Mouse (Mus musculus) midbrain, embryonic 10.5 days (tissue): ENCODE data around the gene Gm5416. TPM values are rescaled to one million over a fixed set of nuclear protein-coding genes. Genes with fewer than 3 reads are reported as not detected.
A peak's percentile ranks its signal among the peaks of the same experiment; 100 is the strongest.
"Not testable (repeated sequence)": the region's sequence is repeated elsewhere in the genome, so short reads cannot be mapped to it uniquely, and the experiment has no call there.

Source experiments
- DNase-seq: peaks from one replicate; pipeline ENCODE4 v3.0.0-alpha.2; 2017; ENCODE audit warnings: low spot score
- H3K27ac ChIP-seq: fragments of 300-500 bp; sonication (generic); replicated peaks from 2 replicates; pipeline ENCODE4 v1.5.1; 2016; ENCODE audit warnings: mild to moderate bottlenecking
- H3K27me3 ChIP-seq: fragments of 300-500 bp; sonication (generic); 2 replicates; pipeline ENCODE4 v1.6.1; 2016; ENCODE audit warnings: low read depth, mild to moderate bottlenecking; ENCODE audit not compliant: poor library complexity, severe bottlenecking
- H3K36me3 ChIP-seq: fragments of 300-500 bp; sonication (generic); 2 replicates; pipeline ENCODE4 v1.6.1; 2016; ENCODE audit warnings: mild to moderate bottlenecking, moderate library complexity
- H3K4me1 ChIP-seq: fragments of 300-500 bp; sonication (generic); 2 replicates; pipeline ENCODE4 v1.6.1; 2016
- H3K4me3 ChIP-seq: fragments of 300-500 bp; sonication (generic); 2 replicates; pipeline ENCODE4 v1.5.1; 2016; ENCODE audit warnings: mild to moderate bottlenecking, moderate library complexity
- H3K9me3 ChIP-seq: fragments of 300-500 bp; sonication (generic); replicated peaks from 2 replicates; pipeline ENCODE4 v1.6.1; 2016; ENCODE audit warnings: mild to moderate bottlenecking
- WGBS: fragments of 180-500 bp; shearing (Covaris S2); methylation state at CpG from one replicate; pipeline ENCODE4 v1.1.7; 2016; 5-methylcytosine and 5-hydroxymethylcytosine counted together
- polyA plus RNA-seq: library from polyadenylated mRNA; unstranded; fragments of >200 nt; fragmentation: Nextera tagmentation; extraction: Ambion mirVana; gene quantifications from 2 replicates; pipeline ENCODE4 v1.2.1, GENCODE M21; 2016

Gm5416 gene
- polyA plus RNA-seq = not detected in 2 replicates

DNA sequence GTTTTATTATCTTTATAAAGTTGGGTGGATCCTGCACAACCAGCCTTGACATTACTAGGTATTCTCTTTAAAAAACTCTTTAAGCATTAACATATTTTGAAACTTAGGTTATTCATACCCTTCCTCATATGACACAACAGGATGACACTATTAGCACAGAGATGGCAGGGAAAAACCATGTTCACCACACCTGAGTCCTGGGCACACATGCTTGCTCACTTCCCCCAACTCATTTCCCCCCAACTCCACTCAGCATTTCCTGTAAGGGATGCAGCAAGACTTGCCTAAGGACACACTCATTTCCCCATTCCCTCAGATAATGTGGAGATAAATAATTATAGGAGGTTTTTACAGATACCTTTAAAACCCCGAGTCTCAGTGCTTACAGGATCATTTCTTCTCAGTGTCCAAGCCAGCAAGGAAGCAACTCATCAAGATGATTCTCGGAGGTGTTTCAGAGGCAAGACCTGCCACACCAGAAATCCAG, at the start of gene Gm5416:
Gene Gm5416 (plus strand): TSS at position 437 of the 487 bp plus-strand sequence.
- no peak within 1 kb of the TSS for H3K4me3 ChIP-seq
- DNase-seq = no peak
- no peaks in the 10 kb centered on the region for H3K9me3 ChIP-seq
- H3K4me1 ChIP-seq = no peaks in the 10 kb centered on the region
- 91% methylated on average over 2 of the region's 2 CpGs for WGBS
- no peak within 1 kb of the TSS for H3K27ac ChIP-seq
- no peaks in the 10 kb centered on the region for H3K36me3 ChIP-seq
- H3K27me3 ChIP-seq = no peaks in the 10 kb centered on the region

DNA sequence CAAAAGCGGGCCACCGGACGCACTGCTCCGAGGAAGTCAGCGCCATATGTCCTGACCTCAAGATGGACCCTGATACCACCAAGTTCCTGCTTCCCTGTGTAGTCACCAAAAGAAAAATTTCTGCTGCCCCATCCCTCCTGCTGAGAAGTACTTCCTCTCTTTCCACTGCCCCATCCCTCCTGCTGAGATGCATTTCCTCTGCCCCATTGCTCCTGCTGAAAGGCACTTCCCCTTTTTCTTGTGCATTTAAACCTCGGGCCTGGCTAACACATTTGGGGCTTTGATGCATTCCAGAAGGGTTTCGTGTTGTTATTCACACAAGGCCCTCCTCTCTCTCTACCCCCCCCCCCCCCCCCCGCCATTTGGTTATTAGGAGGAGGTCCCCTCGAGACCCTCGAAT, 42.4 kb upstream of the Gm5416 start:
- H3K27ac ChIP-seq, H3K9me3 ChIP-seq, H3K4me3 ChIP-seq, H3K27me3 ChIP-seq, H3K36me3 ChIP-seq, H3K4me1 ChIP-seq, DNase-seq: not testable (repeated sequence)
- WGBS = 82% methylated on average over 10 of the region's 10 CpGs

DNA sequence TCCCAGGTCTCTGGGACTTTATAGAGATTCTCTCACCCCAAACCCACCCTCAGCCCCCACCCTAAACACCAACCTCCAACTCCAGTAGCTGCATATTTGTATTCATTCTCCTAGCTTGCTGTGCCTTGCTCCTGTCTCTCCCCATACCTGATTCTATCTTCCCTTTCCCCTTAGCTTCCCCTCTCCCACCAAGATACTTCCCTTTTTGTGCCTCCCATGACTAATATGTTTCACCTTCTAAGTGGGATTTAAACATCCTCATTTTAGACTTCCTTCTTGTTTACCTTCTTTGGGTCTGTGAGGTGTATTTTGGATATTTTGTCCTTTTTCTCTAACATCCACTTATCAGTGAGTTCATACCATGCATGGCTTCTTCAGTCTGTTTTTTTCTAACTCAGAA, 34.1 kb upstream of the Gm5416 start:
- no peaks in the 10 kb centered on the region for H3K9me3 ChIP-seq
- H3K4me1 ChIP-seq = no peaks in the 10 kb centered on the region
- no peaks in the 10 kb centered on the region for H3K36me3 ChIP-seq
- no peak overlapping the region for H3K4me3 ChIP-seq
- DNase-seq = no peak
- H3K27me3 ChIP-seq = no peaks in the 10 kb centered on the region
- H3K27ac ChIP-seq = no peak overlapping the region

DNA sequence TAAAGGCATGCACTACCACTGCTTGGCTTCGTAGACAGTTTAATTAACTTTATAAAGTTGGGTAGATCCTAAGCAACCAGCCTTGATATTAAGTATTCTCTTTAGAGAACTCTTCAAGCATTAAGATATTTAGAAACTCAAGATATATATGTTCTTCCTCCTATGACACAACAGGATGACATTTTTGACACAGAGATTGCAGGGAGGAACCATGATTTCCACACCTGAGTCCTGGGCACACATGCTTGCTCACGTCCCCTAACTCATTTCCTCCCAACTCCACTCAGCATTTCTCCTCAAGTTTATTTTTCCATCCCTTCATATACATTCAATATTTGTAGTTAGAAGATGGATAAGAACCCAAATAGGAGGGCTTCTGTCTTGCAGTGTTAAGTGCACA, 30.3 kb upstream of the Gm5416 start:
- Histone ChIP-seq H3K9me3 (no peaks in the 10 kb centered on the region), H3K27me3 (no peaks in the 10 kb centered on the region), H3K27ac (no peak overlapping the region), H3K4me1 (no peaks in the 10 kb centered on the region), H3K4me3 (no peak overlapping the region), H3K36me3 (no peaks in the 10 kb centered on the region)
- no peak for DNase-seq
- WGBS = 90% methylated on average over 2 of the region's 2 CpGs

DNA sequence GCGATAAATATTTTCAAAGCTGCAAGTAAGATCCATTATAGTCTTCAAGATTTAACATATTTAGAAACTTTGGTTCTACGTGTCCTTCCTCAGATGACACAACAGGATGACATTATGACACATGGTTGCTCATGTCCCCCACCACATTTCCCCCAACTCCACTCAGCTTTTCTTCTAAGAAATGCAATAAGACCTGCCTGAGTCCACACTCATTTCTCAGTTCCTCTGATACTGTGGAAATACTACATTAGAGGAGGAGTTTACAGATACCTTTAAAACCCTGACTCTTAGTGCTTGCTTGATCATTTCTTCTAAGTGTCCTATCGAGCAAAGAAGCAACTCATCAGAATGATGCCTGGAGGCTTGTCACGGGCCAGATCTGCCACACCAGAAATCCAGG, 26.3 kb upstream of the Gm5416 start, which contains the start of gene Gm5483:
Gene Gm5483 (plus strand): TSS at position 301 of the 400 bp plus-strand sequence.
- 79% methylated on average over 4 of the region's 4 CpGs for WGBS
- not testable (repeated sequence) for H3K4me1 ChIP-seq, H3K4me3 ChIP-seq, DNase-seq, H3K36me3 ChIP-seq, H3K27ac ChIP-seq, H3K27me3 ChIP-seq, H3K9me3 ChIP-seq

DNA sequence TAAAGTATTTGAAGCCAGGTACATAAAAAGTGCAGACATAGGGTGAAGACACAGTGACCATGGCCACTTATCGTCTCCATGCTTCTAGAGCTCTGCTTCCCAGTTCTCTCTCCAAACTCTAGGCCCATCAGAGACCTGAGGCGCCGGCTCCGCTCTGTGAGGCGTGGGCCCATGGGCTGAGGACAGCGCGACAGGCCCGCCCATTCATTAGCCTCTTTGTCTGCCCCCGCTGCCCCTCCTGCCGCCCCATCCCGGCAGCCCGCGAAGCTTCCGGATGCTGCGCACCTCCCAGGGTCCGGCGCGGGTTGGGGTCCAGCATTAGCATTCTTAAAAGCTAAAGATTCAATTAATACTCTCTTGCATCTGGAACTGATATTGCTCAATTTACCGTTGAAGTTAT, 11.0 kb upstream of the Gm5416 start:
- DNase-seq = peak; percentile 11
- no peak overlapping the region; the same call in 1 of the 2 replicates for H3K27ac ChIP-seq
- H3K27me3 ChIP-seq = no peaks in the 10 kb centered on the region
- H3K4me3 ChIP-seq = 0 out of 2 replicates have a peak overlapping the region, but pooled peaks have one; percentile 18
- WGBS = 64% methylated on average over 19 of the region's 19 CpGs
- H3K36me3 ChIP-seq = no peaks in the 10 kb centered on the region
- peaks cover 4% of the 10 kb centered on the region; the same call in 1 of the 2 replicates for H3K4me1 ChIP-seq
- no peaks in the 10 kb centered on the region for H3K9me3 ChIP-seq

DNA sequence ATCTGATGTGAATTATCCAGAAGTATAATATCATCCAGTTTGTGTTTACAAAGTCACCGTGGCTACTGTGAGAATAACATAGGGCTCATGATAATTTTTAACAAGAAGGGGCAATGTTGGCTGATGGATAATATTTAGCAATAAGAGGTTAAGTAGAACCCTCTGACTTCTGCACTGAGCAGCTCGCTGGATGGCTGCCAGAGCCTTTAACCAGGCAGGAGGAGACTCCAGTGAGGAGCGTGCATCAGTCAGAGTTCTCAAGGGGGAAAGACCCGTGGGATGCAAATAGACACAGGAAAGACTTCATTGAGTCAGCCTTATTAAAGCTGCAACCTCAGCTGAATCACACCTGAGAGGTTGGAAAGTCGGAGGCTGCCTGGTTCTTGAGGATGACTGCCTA, 6.4 kb upstream of the Gm5416 start:
- WGBS = 82% methylated on average over 5 of the region's 5 CpGs
- no peak for DNase-seq

DNA sequence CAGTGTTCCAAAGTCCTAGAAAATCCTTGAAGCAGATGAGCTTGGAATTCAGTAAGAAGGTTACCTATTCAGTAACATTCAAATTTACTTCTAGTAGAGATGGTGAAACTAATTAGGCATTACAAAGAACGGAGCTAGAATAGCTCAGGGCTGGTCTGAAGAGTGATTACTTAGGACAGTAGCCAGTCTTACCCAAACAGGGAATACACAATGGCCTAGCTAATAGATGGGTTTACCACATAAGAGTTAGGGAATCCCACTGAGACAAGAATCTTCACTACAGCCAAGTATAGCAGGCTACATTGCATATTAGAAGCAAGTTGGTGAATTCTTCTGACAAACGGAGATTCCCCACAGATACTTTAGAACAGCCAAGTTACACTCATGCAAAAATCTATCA, 4.5 kb upstream of the Gm5416 start:
- 44% methylated on average over 2 of the region's 2 CpGs for WGBS
- H3K4me1 ChIP-seq, H3K4me3 ChIP-seq, H3K9me3 ChIP-seq, H3K27me3 ChIP-seq, H3K27ac ChIP-seq, H3K36me3 ChIP-seq, DNase-seq: not testable (repeated sequence)

More for the DNA sequence above, 6.4 kb upstream of the Gm5416 start:
- Histone ChIP-seq H3K4me1 (peaks cover 4% of the 10 kb centered on the region; the same call in 1 of the 2 replicates), H3K27me3 (no peaks in the 10 kb centered on the region), H3K36me3 (no peaks in the 10 kb centered on the region), H3K9me3 (no peaks in the 10 kb centered on the region), H3K27ac (no peak overlapping the region), H3K4me3 (no peak overlapping the region)

DNA sequence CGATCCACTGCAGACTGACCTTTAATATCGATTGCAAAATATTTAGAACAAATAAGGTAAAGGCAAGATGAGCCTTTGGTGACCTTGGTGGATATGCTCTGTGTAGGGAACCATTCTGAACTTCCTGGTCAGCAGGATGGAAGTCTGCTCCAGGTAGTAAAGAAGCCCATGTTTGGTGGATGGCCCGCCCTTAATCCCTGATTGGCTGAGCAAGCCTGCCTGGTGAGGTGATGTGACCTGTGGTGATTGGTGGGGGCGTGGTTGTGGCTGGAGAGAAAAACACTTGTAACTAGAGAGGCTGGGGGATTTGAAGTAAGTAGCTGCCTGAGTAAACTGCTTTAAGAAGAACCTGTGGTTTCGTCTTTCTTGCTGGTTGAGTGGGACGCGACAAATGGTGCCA, 11.0 kb downstream of the Gm5416 start, which contains the start of gene 2010005H15Rik:
Gene 2010005H15Rik (plus strand): TSS at position 301 of the 400 bp plus-strand sequence.
- not testable (repeated sequence) for H3K27ac ChIP-seq, H3K4me3 ChIP-seq, DNase-seq, H3K9me3 ChIP-seq, H3K27me3 ChIP-seq, H3K4me1 ChIP-seq, H3K36me3 ChIP-seq
- 90% methylated on average over 7 of the region's 7 CpGs for WGBS

DNA sequence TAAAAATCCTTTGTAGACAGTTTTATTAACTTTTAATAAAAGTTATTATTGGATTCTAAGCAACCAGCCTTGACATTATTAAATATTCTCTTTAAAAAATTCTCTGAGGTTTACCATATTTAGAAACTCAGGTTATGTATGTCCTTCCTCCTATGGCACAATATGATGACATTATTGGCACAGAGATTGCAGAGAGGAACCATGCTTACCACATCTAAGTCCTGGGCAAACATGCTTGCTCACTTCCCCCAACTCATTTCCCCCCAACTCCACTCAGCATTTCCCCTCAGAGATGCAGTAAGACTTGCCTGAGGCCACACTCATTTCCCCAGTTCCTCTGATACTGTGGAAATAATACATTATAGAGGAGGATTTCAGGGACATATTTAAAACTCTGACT, 50.4 kb downstream of the Gm5416 start:
- H3K9me3 ChIP-seq, DNase-seq, H3K36me3 ChIP-seq, H3K4me1 ChIP-seq, H3K4me3 ChIP-seq, H3K27me3 ChIP-seq, H3K27ac ChIP-seq: not testable (repeated sequence)

Other genes starting within 250 kb of the Gm5416 start
- gene Kpna1, start 231.7 kb upstream of the Gm5416 start, polyA plus RNA-seq = 76.4 and 77.0 TPM in 2 replicates
- gene Wdr5b, start 169.2 kb upstream of the Gm5416 start, polyA plus RNA-seq = 8.8 and 10.6 TPM in 2 replicates
- 277 and 355 TPM in 2 replicates for gene Fam162a, start 138.8 kb upstream of the Gm5416 start, polyA plus RNA-seq
- 79.9 and 103 TPM in 2 replicates for gene Ccdc58, start 138.7 kb upstream of the Gm5416 start, polyA plus RNA-seq
- gene Csta1, start 79.2 kb upstream of the Gm5416 start, polyA plus RNA-seq = 0.10 TPM in 1 of 2 replicates, not detected in the other
- not detected in 2 replicates for gene Stfa2l1, start 53.6 kb upstream of the Gm5416 start, polyA plus RNA-seq
- gene Gm5483, start 26.2 kb upstream of the Gm5416 start, polyA plus RNA-seq = not detected in 2 replicates
- gene 2010005H15Rik, start 11.1 kb downstream of the Gm5416 start, polyA plus RNA-seq = not detected in 2 replicates
- 0.32 and 0.86 TPM in 2 replicates for gene Stfa1, start 66.5 kb downstream of the Gm5416 start, polyA plus RNA-seq
- gene BC117090, start 123.9 kb downstream of the Gm5416 start, polyA plus RNA-seq = not detected in 2 replicates
- gene BC100530, start 157.3 kb downstream of the Gm5416 start, polyA plus RNA-seq = 0.30 TPM in 1 of 2 replicates, not detected in the other
- gene Stfa2, start 198.1 kb downstream of the Gm5416 start, polyA plus RNA-seq = not detected in 2 replicates
- gene Stfa3, start 245.0 kb downstream of the Gm5416 start, polyA plus RNA-seq = not detected in 2 replicates